Mouse (Mus musculus): Measurements from ENCODE around the gene Porcn.
A peak's percentile ranks its signal among the peaks of the same experiment; 100 is the strongest.

- TF ChIP-seq POLR2AphosphoS2 (IDR thresholded peaks at IDR 0.05; ENCODE audit: insufficient read length, low read depth): peak; percentile 31
- TF ChIP-seq E2F4 (IDR thresholded peaks at IDR 0.05; ENCODE audit: insufficient read depth): no peak
- no peak for TF ChIP-seq TCF12 (IDR thresholded peaks at IDR 0.05; ENCODE audit: insufficient read depth, poor library complexity, severe bottlenecking)
- TF ChIP-seq POLR2A (IDR thresholded peaks at IDR 0.05; ENCODE audit: insufficient read length, low read depth): peak; percentile 44
- no peak for TF ChIP-seq MAX (IDR thresholded peaks at IDR 0.05; ENCODE audit: low read depth)
- TF ChIP-seq CEBPB (IDR thresholded peaks at IDR 0.05; ENCODE audit: insufficient read depth, poor library complexity, severe bottlenecking): peak; percentile 83
- no peak for TF ChIP-seq MYOG (IDR thresholded peaks at IDR 0.05; ENCODE audit: control insufficient read depth in 1 of 3, insufficient read depth in 1 of 3, insufficient read length in 2 of 3, low read depth in 2 of 3)
- TF ChIP-seq USF1 (IDR thresholded peaks at IDR 0.05; ENCODE audit: low read depth): no peak
These were observed 46.3 kb upstream of the Porcn start, which contains the start of gene Ftsj1 for GRCm38 (mm10) chrX:8252334-8253285.

All from myocyte (in vitro differentiated cells).